Mouse (Mus musculus) midbrain, embryonic 10.5 days (tissue): ENCODE results near the gene Sertad3. TPM values are rescaled to one million over a fixed set of nuclear protein-coding genes. Genes with fewer than 3 reads are reported as not detected.

Experiments used
- DNase-seq: peaks from one replicate; pipeline ENCODE4 v3.0.0-alpha.2; 2017; ENCODE audit warnings: low spot score
- H3K27ac ChIP-seq: fragments of 300-500 bp; sonication (generic); replicated peaks from 2 replicates; pipeline ENCODE4 v1.5.1; 2016; ENCODE audit warnings: mild to moderate bottlenecking
- H3K27me3 ChIP-seq: fragments of 300-500 bp; sonication (generic); 2 replicates; pipeline ENCODE4 v1.6.1; 2016; ENCODE audit warnings: low read depth, mild to moderate bottlenecking; ENCODE audit not compliant: poor library complexity, severe bottlenecking
- H3K36me3 ChIP-seq: fragments of 300-500 bp; sonication (generic); 2 replicates; pipeline ENCODE4 v1.6.1; 2016; ENCODE audit warnings: mild to moderate bottlenecking, moderate library complexity
- H3K4me1 ChIP-seq: fragments of 300-500 bp; sonication (generic); 2 replicates; pipeline ENCODE4 v1.6.1; 2016
- H3K4me3 ChIP-seq: fragments of 300-500 bp; sonication (generic); 2 replicates; pipeline ENCODE4 v1.5.1; 2016; ENCODE audit warnings: mild to moderate bottlenecking, moderate library complexity
- H3K9me3 ChIP-seq: fragments of 300-500 bp; sonication (generic); replicated peaks from 2 replicates; pipeline ENCODE4 v1.6.1; 2016; ENCODE audit warnings: mild to moderate bottlenecking
- WGBS: fragments of 180-500 bp; shearing (Covaris S2); methylation state at CpG from one replicate; pipeline ENCODE4 v1.1.7; 2016; 5-methylcytosine and 5-hydroxymethylcytosine counted together
- polyA plus RNA-seq: library from polyadenylated mRNA; unstranded; fragments of >200 nt; fragmentation: Nextera tagmentation; extraction: Ambion mirVana; gene quantifications from 2 replicates; pipeline ENCODE4 v1.2.1, GENCODE M21; 2016

Sertad3 gene
- polyA plus RNA-seq: 18.9 and 21.9 TPM in 2 replicates

DNA sequence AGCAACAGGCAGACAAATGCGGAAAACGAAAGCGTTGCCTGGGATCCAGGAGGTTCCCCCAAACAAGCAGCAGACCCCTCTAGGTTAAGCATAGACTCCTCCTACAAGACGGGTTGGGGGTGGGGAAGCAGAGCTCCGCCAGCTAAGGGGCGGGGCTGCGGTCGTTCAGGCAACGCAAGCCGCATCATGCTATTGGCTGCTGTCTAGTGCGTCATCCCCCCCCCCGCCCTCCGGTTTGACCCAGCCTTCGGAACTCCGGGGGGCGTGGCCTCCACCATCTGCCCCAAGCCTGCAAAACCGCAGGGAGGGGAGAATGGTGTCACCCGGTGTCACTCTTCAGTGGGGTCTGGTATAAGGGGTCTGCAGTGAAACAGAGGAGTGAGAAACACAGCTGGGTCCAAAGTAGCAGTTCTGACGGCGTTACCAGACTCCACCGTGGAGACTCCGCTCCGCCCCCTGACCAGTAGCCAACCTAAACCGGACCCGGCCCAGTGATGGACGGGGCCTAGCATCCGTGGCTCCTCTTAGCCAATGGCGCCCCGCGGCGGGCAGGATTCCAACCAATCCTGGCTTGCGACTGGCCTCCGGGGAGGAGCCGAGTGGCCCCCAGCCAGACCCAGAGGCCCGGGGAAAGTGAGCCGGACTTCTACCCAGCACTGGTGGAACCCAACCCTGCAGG is at the start of gene Sertad3:
TSS of gene Sertad3 (plus strand) at position 613 of the 679 bp plus-strand sequence.
- no peaks in the 10 kb centered on the region for H3K27me3 ChIP-seq
- WGBS: under 1% methylated on average over 36 of the region's 36 CpGs

GRCm38 (mm10) chr7:27427387-27427786 is 46.2 kb upstream of the Sertad3 start:
- H3K36me3 ChIP-seq: no peaks in the 10 kb centered on the region
- WGBS: 88% methylated on average over 1 of the region's 1 CpGs

More for the DNA sequence above, at the start of gene Sertad3:
- Histone ChIP-seq H3K4me3 (peak within 1 kb of the TSS; percentile 81), H3K27ac (peak within 1 kb of the TSS; percentile 92), H3K4me1 (peaks cover 19% of the 10 kb centered on the region), H3K36me3 (peaks cover 24% of the 10 kb centered on the region), H3K9me3 (no peaks in the 10 kb centered on the region)
- DNase-seq: peak; percentile 99

GRCm38 (mm10) chr7:27428002-27428401 is 45.6 kb upstream of the Sertad3 start:
- Histone ChIP-seq H3K36me3 (no peaks in the 10 kb centered on the region), H3K9me3 (peaks cover 14% of the 10 kb centered on the region), H3K27ac (no peak overlapping the region), H3K27me3 (peaks cover 2% of the 10 kb centered on the region; the same call in 1 of the 2 replicates), H3K4me1 (no peaks in the 10 kb centered on the region), H3K4me3 (no peak overlapping the region)
- 84% methylated on average over 11 of the region's 11 CpGs for WGBS
- DNase-seq: no peak

More at GRCm38 (mm10) chr7:27427387-27427786, 46.2 kb upstream of the Sertad3 start:
- H3K4me3 ChIP-seq: no peak overlapping the region
- no peak for DNase-seq
- H3K27ac ChIP-seq: no peak overlapping the region
- H3K27me3 ChIP-seq: no peaks in the 10 kb centered on the region
- peaks cover 20% of the 10 kb centered on the region for H3K9me3 ChIP-seq
- no peaks in the 10 kb centered on the region for H3K4me1 ChIP-seq

GRCm38 (mm10) chr7:27429135-27429534 is 44.4 kb upstream of the Sertad3 start:
- Histone ChIP-seq H3K36me3 (no peaks in the 10 kb centered on the region), H3K4me3 (no peak overlapping the region), H3K9me3 (peaks cover 11% of the 10 kb centered on the region), H3K27ac (no peak overlapping the region), H3K4me1 (no peaks in the 10 kb centered on the region), H3K27me3 (peaks cover 14% of the 10 kb centered on the region)
- DNase-seq: no peak
- WGBS: 61% methylated on average over 2 of the region's 2 CpGs

DNA sequence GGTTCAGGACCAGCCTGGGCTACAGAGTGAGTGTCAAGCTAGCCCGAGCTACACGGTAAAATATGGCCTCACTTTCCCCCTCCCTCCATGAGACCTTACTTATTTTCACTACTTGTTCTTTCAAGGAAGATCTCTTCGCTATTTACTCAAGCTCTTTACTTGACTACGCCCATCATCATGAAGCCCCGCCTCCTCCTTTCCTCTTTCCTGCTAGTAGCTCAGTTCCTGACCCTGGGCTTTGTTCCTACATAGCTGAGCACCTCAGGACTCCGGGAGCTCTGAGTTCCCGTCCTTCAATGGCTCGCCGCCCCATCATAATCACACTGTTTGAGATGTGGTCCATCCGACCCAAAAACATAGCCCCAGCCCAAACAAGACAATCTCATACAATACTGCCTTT is 40.2 kb upstream of the Sertad3 start:
- H3K27ac ChIP-seq: no peak overlapping the region

GRCm38 (mm10) chr7:27433794-27434193 is 39.8 kb upstream of the Sertad3 start:
- Histone ChIP-seq H3K9me3 (peaks cover 9% of the 10 kb centered on the region), H3K27ac (no peak overlapping the region), H3K27me3 (peaks cover 26% of the 10 kb centered on the region), H3K4me1 (no peaks in the 10 kb centered on the region), H3K36me3 (no peaks in the 10 kb centered on the region), H3K4me3 (no peak overlapping the region)
- no peak for DNase-seq
- WGBS: 17% methylated on average over 10 of the region's 10 CpGs

More for the DNA sequence above, 40.2 kb upstream of the Sertad3 start:
- peaks cover 26% of the 10 kb centered on the region for H3K27me3 ChIP-seq
- no peaks in the 10 kb centered on the region for H3K36me3 ChIP-seq
- no peak for DNase-seq
- H3K4me3 ChIP-seq: no peak overlapping the region
- no peaks in the 10 kb centered on the region for H3K4me1 ChIP-seq
- H3K9me3 ChIP-seq: peaks cover 11% of the 10 kb centered on the region
- 29% methylated on average over 10 of the region's 10 CpGs for WGBS

GRCm38 (mm10) chr7:27437544-27437943 is 36.0 kb upstream of the Sertad3 start:
- H3K36me3 ChIP-seq: no peaks in the 10 kb centered on the region
- peaks cover 26% of the 10 kb centered on the region for H3K27me3 ChIP-seq
- 59% methylated on average over 5 of the region's 5 CpGs for WGBS

GRCm38 (mm10) chr7:27440014-27440413 is 33.6 kb upstream of the Sertad3 start:
- no peak for DNase-seq
- Histone ChIP-seq H3K4me3 (no peak overlapping the region), H3K9me3 (no peaks in the 10 kb centered on the region), H3K36me3 (no peaks in the 10 kb centered on the region), H3K4me1 (no peaks in the 10 kb centered on the region), H3K27me3 (peaks cover 12% of the 10 kb centered on the region), H3K27ac (no peak overlapping the region)
- 85% methylated on average over 4 of the region's 4 CpGs for WGBS

More at GRCm38 (mm10) chr7:27437544-27437943, 36.0 kb upstream of the Sertad3 start:
- Histone ChIP-seq H3K4me3 (no peak overlapping the region), H3K9me3 (no peaks in the 10 kb centered on the region), H3K27ac (no peak overlapping the region), H3K4me1 (no peaks in the 10 kb centered on the region)
- DNase-seq: no peak

DNA sequence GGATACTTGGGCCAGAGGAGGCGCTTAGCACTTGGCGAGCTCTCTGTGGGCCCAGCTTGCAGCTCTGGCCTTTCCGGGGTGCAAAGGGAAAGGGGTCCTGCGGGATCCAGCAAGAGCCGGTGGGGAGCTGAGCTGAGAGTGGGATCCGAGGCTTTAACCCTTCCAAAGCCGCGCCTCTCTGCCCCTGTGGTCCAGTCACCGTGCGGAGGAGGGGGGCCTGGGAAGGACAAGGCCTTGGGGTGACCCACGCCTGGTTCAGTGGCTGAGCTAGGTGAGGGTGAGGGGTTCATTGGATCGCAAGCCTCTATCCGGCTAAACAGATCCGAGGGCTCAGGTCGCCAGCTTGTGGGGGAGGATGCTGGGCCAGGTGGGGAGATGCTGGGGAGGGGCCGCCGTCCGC is 27.5 kb upstream of the Sertad3 start:
- peak overlapping the region; percentile 62 for H3K4me3 ChIP-seq
- H3K27ac ChIP-seq: peak overlapping the region; percentile 52
- H3K4me1 ChIP-seq: peaks cover 23% of the 10 kb centered on the region
- H3K27me3 ChIP-seq: peaks cover 45% of the 10 kb centered on the region
- H3K36me3 ChIP-seq: no peaks in the 10 kb centered on the region
- no peaks in the 10 kb centered on the region for H3K9me3 ChIP-seq
- 3% methylated on average over 17 of the region's 18 CpGs for WGBS
- peak; percentile 19 for DNase-seq

DNA sequence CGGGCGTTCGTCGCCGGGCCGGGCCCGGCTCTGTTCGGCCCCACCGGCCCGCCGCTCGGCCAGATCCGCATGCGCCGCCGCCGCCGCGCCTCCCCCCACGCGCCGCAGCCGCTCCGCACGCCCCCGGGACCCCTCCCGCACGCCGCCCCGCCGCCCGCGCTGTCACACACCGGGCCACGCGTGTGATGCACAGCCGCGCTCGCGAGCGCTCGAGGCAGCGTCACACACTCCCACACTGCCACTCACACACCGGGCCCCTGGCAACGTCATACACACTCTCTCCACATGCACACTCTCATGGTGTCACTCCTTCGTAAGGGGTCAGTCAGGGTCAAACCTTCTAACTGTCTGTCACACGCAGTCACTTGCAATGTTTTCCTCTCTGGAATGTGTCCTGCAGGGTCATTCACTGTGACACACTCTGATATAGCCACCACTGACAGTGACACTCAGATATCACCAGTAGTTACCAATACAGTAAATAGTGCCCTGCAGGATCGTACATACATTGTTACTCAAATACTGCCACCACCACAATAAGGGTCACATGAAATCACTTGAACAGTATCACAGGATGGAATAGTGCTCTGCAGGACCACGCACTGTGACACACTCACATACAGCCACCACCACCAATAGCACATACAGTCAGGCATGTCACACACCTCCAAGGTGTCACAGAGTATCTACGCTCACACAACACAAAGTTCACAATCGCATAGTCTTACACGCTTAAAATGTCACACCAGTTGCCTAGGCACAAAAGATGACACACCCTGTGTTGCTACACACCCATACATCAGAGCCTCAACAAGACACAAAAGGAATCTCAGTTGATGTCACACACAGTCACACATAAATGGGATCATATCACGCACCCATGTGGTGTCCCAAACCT is 26.8 kb upstream of the Sertad3 start:
- 8% methylated on average over 51 of the region's 53 CpGs for WGBS
- Histone ChIP-seq H3K9me3 (no peaks in the 10 kb centered on the region), H3K4me1 (peaks cover 23% of the 10 kb centered on the region), H3K27me3 (peaks cover 45% of the 10 kb centered on the region), H3K27ac (peak overlapping the region; percentile 52), H3K36me3 (no peaks in the 10 kb centered on the region), H3K4me3 (peak overlapping the region; percentile 64)
- DNase-seq: peak; percentile 33

- H3K27ac ChIP-seq: peak within 1 kb of the TSS; percentile 73
- DNase-seq: peak; percentile 99
- peaks cover 27% of the 10 kb centered on the region for H3K4me1 ChIP-seq
- no peaks in the 10 kb centered on the region for H3K9me3 ChIP-seq
- WGBS: 1% methylated on average over 54 of the region's 54 CpGs
- H3K27me3 ChIP-seq: peaks cover 45% of the 10 kb centered on the region
- H3K36me3 ChIP-seq: no peaks in the 10 kb centered on the region
- H3K4me3 ChIP-seq: peak within 1 kb of the TSS; percentile 64
Observed at GRCm38 (mm10) chr7:27447419-27448286, 25.9 kb upstream of the Sertad3 start, which contains the start of the genes Sptbn4 and Blvrb. Gene Sptbn4, minus strand, starts transcription at chr7:27447686. Gene Blvrb, plus strand, starts transcription at chr7:27447978.
